Mouse (Mus musculus) stomach, embryonic 16.5 days (tissue): ENCODE measurements around the gene Nfic. TPM values are rescaled to one million over a fixed set of nuclear protein-coding genes. Genes with fewer than 3 reads are reported as not detected.

Source experiments
- ATAC-seq: fragments of 200-750 bp; cut with Nextera tagmentation; 2 replicates; pipeline ENCODE4 v1.8.0; 2017; ENCODE audit warnings: moderate number of reproducible peaks, moderate TSS enrichment; ENCODE audit not compliant: insufficient read depth, low FRiP score
- H3K27ac ChIP-seq: fragments of 300-500 bp; sonication (generic); 2 replicates; pipeline ENCODE4 v1.5.1; 2014; ENCODE audit warnings: low read length
- H3K27me3 ChIP-seq: fragments of 300-500 bp; sonication (generic); 2 replicates; pipeline ENCODE4 v1.6.1; 2014; ENCODE audit warnings: low read length, control low read depth, mixed read lengths; ENCODE audit not compliant: control insufficient read depth, insufficient read depth
- H3K36me3 ChIP-seq: fragments of 300-500 bp; sonication (generic); 2 replicates; pipeline ENCODE4 v1.6.1; 2014; ENCODE audit warnings: low read length; ENCODE audit not compliant: control insufficient read depth, insufficient read depth
- H3K4me1 ChIP-seq: fragments of 300-500 bp; sonication (generic); 2 replicates; pipeline ENCODE4 v1.6.1; 2014; ENCODE audit warnings: low read length, control low read depth, mixed read lengths; ENCODE audit not compliant: control insufficient read depth, insufficient read depth
- H3K4me2 ChIP-seq: fragments of 300-500 bp; sonication (generic); 2 replicates; pipeline ENCODE4 v1.6.1; 2014; ENCODE audit warnings: low read depth, low read length, mixed read lengths
- H3K4me3 ChIP-seq: fragments of 300-500 bp; sonication (generic); replicated peaks from 2 replicates; pipeline ENCODE4 v1.5.1; 2014; ENCODE audit warnings: mild to moderate bottlenecking, low read length
- H3K9ac ChIP-seq: fragments of 300-500 bp; sonication (generic); 2 replicates; pipeline ENCODE4 v1.6.1; 2014; ENCODE audit warnings: low read length
- H3K9me3 ChIP-seq: fragments of 300-500 bp; sonication (generic); replicated peaks from 2 replicates; pipeline ENCODE4 v1.6.1; 2016; ENCODE audit warnings: low read length, control low read depth; ENCODE audit not compliant: control insufficient read depth
- WGBS: fragments of 180-500 bp; shearing (Covaris S2); extraction: QIAGEN DNeasy Blood & Tissue Kit; methylation state at CpG from one replicate; pipeline ENCODE4 v1.1.7; 2014; 5-methylcytosine and 5-hydroxymethylcytosine counted together
- polyA plus RNA-seq: library from polyadenylated mRNA; unstranded; fragments of >200 nt; fragmentation: Nextera tagmentation; extraction: Ambion mirVana; gene quantifications from 2 replicates; pipeline ENCODE4 v1.2.1, GENCODE M21; 2015

The Nfic gene
- polyA plus RNA-seq, 1 experiment from 2014 or later: 74.8 TPM

GRCm38 (mm10) chr10:81385603-81386306 lies 69.7 kb downstream of the Nfic start:
- Histone ChIP-seq H3K4me3 (peak overlapping the region; percentile 96), H3K27ac (no peak overlapping the region), H3K4me2 (peak overlapping the region; percentile 93), H3K4me1 (peaks cover 19% of the 10 kb centered on the region), H3K9ac (peak overlapping the region; percentile 90; the same call in 1 of the 2 replicates), H3K36me3 (peaks cover 6% of the 10 kb centered on the region; the same call in 1 of the 2 replicates), H3K27me3 (no peaks in the 10 kb centered on the region), H3K9me3 (no peaks in the 10 kb centered on the region)
- WGBS: 66% methylated on average over 22 of the region's 22 CpGs
- no peak for ATAC-seq

DNA sequence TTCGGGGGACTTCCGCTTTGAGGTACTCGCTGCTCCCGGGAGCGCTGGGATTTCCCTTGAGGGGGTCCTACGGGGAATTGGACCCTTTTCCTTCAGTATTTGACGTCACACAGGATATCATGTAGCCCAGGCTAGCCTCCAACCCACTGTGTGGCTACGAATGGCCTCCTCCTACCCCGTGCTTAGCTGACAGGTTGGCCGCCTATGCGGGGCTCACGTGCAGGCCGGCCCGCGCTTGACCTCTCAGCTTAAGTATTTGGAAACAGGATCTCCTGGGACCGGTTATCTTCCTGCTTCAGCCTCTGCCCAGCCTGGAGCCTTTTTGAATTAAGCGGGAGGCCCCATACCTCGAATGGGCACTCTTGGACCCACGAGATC lies 70.8 kb downstream of the Nfic start:
- Histone ChIP-seq H3K9ac (peak overlapping the region; percentile 90), H3K4me2 (peak overlapping the region; percentile 93), H3K27me3 (no peaks in the 10 kb centered on the region), H3K9me3 (no peaks in the 10 kb centered on the region), H3K27ac (peak overlapping the region; percentile 89), H3K4me1 (peaks cover 17% of the 10 kb centered on the region), H3K4me3 (peak overlapping the region; percentile 96), H3K36me3 (peaks cover 6% of the 10 kb centered on the region; the same call in 1 of the 2 replicates)
- WGBS: under 1% methylated on average over 19 of the region's 19 CpGs
- ATAC-seq: no peak

DNA sequence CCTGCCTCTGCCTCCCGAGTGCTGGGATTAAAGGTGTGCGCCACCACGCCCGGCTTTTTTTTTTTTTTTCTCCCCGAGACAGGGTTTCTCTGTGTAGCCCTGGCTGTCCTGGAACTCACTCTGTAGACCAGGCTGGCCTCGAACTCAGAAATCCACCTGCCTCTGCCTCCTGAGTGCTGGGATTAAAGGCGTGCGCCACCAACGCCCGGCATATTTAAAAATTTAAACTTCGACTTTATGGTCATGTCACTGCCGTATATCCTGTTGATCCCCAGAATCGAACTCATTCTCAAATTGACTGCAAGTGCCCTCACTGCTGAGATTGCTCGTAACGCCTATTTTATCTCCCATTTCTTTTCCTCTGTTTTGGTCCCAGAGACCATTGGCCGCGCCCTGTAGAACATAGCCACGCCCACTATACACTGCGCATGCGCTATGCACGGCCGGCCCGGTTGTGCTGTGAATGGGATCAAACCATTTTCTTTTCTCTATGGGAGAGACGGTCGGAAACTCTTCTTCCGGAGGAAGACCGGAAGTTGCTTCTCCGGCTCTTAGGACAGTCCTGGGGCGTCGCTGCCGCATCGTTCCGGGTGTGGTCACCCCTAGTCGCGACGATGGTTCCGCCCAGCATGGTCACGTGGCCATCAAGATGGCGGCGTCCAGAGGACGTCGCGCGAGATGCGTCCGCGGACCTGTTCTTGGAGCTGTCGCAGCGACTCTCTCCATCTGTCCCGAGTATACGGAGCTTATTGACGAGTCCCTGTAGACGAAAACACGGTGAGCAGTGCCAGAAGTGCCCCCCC lies 71.4 kb downstream of the Nfic start, which contains the start of the genes Dohh and Gm48551:
TSS of gene Dohh (plus strand) at position 627 of the 803 bp plus-strand sequence.
TSS of gene Gm48551 (plus strand) at position 665 of the 803 bp plus-strand sequence.
- peak within 1 kb of the TSS; percentile 96 for H3K4me3 ChIP-seq
- H3K36me3 ChIP-seq: peaks cover 6% of the 10 kb centered on the region; the same call in 1 of the 2 replicates
- H3K9ac ChIP-seq: peak within 1 kb of the TSS; percentile 90
- peaks cover 13% of the 10 kb centered on the region for H3K4me1 ChIP-seq
- peak within 1 kb of the TSS; percentile 89 for H3K27ac ChIP-seq
- ATAC-seq: peak; percentile 94
- 3% methylated on average over 50 of the region's 54 CpGs for WGBS
- no peaks in the 10 kb centered on the region for H3K9me3 ChIP-seq
- peak within 1 kb of the TSS; percentile 93 for H3K4me2 ChIP-seq
- no peaks in the 10 kb centered on the region for H3K27me3 ChIP-seq

- H3K4me1 ChIP-seq: peaks cover 23% of the 10 kb centered on the region
- H3K4me2 ChIP-seq: no peak overlapping the region
- no peaks in the 10 kb centered on the region for H3K9me3 ChIP-seq
- H3K9ac ChIP-seq: no peak overlapping the region
- no peaks in the 10 kb centered on the region for H3K27me3 ChIP-seq
- H3K27ac ChIP-seq: peak overlapping the region; percentile 34
- H3K4me3 ChIP-seq: no peak overlapping the region
- no peaks in the 10 kb centered on the region for H3K36me3 ChIP-seq
- ATAC-seq: no peak
- 60% methylated on average over 5 of the region's 5 CpGs for WGBS
Measured at GRCm38 (mm10) chr10:81382039-81382438, 73.4 kb downstream of the Nfic start.

- ATAC-seq: no peak
- no peak overlapping the region for H3K27ac ChIP-seq
- H3K9me3 ChIP-seq: no peaks in the 10 kb centered on the region
- no peak overlapping the region for H3K4me3 ChIP-seq
- no peak overlapping the region for H3K4me2 ChIP-seq
- peaks cover 27% of the 10 kb centered on the region for H3K4me1 ChIP-seq
- H3K36me3 ChIP-seq: peaks cover 4% of the 10 kb centered on the region; the same call in 1 of the 2 replicates
- WGBS: 83% methylated on average over 6 of the region's 6 CpGs
- H3K9ac ChIP-seq: no peak overlapping the region
- no peaks in the 10 kb centered on the region for H3K27me3 ChIP-seq
Measured at GRCm38 (mm10) chr10:81379809-81380378, 75.5 kb downstream of the Nfic start.

- peak overlapping the region; percentile 74 for H3K9ac ChIP-seq
- peak overlapping the region; percentile 75 for H3K4me2 ChIP-seq
- H3K36me3 ChIP-seq: peaks cover 5% of the 10 kb centered on the region; the same call in 1 of the 2 replicates
- 57% methylated on average over 3 of the region's 3 CpGs for WGBS
- no peak for ATAC-seq
- no peaks in the 10 kb centered on the region for H3K9me3 ChIP-seq
- peak overlapping the region; percentile 88 for H3K4me3 ChIP-seq
- H3K4me1 ChIP-seq: peaks cover 26% of the 10 kb centered on the region
- no peaks in the 10 kb centered on the region for H3K27me3 ChIP-seq
- peak overlapping the region; percentile 84 for H3K27ac ChIP-seq
Measured at GRCm38 (mm10) chr10:81379183-81379553, 76.3 kb downstream of the Nfic start.

DNA sequence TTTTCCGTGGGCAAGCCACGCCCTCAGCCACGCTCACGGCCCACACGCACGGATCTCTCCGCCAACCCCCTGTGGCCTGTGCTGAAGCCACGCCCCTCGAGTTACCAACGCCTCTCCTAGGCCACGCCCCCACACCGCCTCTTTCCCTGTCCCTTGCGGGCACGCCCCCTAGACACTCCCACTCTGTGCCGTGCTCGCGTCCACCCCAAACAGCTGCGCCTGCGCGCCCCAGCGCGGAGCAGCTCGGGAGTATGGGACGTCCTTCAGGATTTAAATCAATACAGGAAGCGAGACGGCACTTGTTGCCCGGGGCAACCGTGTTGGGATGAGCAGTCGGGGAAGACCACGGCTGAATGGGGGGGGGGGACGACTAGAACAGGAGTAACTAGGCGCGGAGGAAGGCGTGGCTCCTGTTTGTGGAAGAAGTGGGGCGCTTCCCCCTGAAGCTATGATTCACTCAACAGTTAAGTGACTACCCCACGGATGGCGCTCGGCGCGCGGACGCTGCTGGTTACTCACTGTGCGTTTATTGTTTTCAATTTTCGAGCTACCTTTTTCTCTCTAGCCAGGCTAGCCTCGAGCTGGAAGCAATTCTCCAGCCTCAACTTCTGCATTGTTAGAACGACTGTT lies 76.8 kb downstream of the Nfic start:
- H3K27me3 ChIP-seq: no peaks in the 10 kb centered on the region
- H3K36me3 ChIP-seq: peaks cover 8% of the 10 kb centered on the region; the same call in 1 of the 2 replicates
- peak overlapping the region; percentile 88 for H3K4me3 ChIP-seq
- peak overlapping the region; percentile 84 for H3K27ac ChIP-seq
- peak overlapping the region; percentile 74 for H3K9ac ChIP-seq
- peak overlapping the region; percentile 75 for H3K4me2 ChIP-seq
- ATAC-seq: peak; percentile 97
- no peaks in the 10 kb centered on the region for H3K9me3 ChIP-seq
- under 1% methylated on average over 46 of the region's 46 CpGs for WGBS
- peaks cover 26% of the 10 kb centered on the region for H3K4me1 ChIP-seq

DNA sequence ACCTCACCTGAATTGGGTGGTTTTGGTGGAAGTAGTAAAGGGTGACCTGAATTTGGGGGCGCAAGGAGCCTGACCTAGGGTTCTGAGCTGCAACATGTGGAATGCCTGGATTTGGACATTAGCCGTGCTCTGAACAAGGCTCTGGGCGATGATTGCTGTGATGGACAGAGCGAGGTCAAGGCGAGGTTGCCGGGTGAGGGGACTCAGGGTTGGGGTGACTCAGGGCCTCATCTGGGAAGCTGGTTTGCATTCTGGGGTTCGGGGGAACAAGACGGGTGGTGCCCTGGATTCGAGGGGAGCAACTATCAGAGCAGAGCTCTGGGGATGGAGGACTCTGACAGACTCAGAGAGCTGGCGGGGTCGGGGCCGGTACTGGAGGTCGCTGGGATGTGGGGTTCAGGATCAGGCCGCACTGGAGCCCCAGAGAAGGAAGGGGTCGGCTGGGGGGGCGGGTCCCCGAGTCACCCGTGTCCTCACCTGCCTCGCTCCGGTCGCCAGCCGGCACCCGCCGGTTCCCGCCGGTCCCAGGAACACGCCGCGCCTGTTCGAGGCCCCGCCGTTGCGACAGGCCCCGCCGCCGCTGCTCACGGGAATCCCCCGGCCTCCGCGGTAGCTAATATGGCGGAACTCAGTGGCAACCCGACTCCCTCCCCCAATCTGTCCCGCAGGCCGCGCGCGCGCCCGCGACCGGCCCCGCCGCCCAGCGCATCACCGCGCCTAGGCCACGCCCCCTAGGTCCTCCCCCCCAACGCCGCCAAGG lies 77.5 kb downstream of the Nfic start, which contains the start of gene Fzr1:
TSS of gene Fzr1 (minus strand) at position 724 of the 760 bp plus-strand sequence.
- H3K27me3 ChIP-seq: no peaks in the 10 kb centered on the region
- H3K36me3 ChIP-seq: peaks cover 8% of the 10 kb centered on the region; the same call in 1 of the 2 replicates
- WGBS: under 1% methylated on average over 55 of the region's 59 CpGs
- peak within 1 kb of the TSS; percentile 95 for H3K9ac ChIP-seq
- H3K4me2 ChIP-seq: peak within 1 kb of the TSS; percentile 75
- ATAC-seq: peak; percentile 8; the same call in 1 of the 2 replicates
- H3K9me3 ChIP-seq: no peaks in the 10 kb centered on the region
- H3K4me1 ChIP-seq: peaks cover 26% of the 10 kb centered on the region
- H3K27ac ChIP-seq: peak within 1 kb of the TSS; percentile 84
- peak within 1 kb of the TSS; percentile 88 for H3K4me3 ChIP-seq
